Mouse (Mus musculus) heart, postnatal 36 days (tissue): ENCODE results near the gene Tmem209. TPM values are rescaled to one million over a fixed set of nuclear protein-coding genes. Genes with fewer than 3 reads are reported as not detected.

ENCODE experiments used
- DNase-seq, 2 experiments: peaks; one replicate each; pipeline ENCODE4 v3.0.0; 2021 to 2022
- intact Hi-C: fragments of 180-260 bp; cut with DNase I; formaldehyde crosslinking; loops from one replicate; pipeline ENCODE4 v1.15.1; 2025
- total RNA-seq, 2 experiments: library from RNA; stranded (reverse); gene quantifications; 2 replicates each; pipeline ENCODE4 v1.2.3; 2021

Tmem209 gene
- total RNA-seq, 2 experiments from 2014 or later, result 8.3 to 8.4 TPM

GRCm38 (mm10) chr6:30469370-30469769 is 40.2 kb downstream of the Tmem209 start:
- intact Hi-C loops, result no loop called here
- DNase-seq, result no peak

GRCm38 (mm10) chr6:30468684-30469083 is 40.9 kb downstream of the Tmem209 start:
- DNase-seq, result peak in 1 of 2 experiments; percentile 23

GRCm38 (mm10) chr6:30468058-30468457 is 41.5 kb downstream of the Tmem209 start:
- DNase-seq, result no peak
- intact Hi-C loops, result no loop called here

More at GRCm38 (mm10) chr6:30468684-30469083, 40.9 kb downstream of the Tmem209 start:
- intact Hi-C loops, result no loop called here

GRCm38 (mm10) chr6:30465586-30465985 is 44.0 kb downstream of the Tmem209 start:
- intact Hi-C loops, result no loop called here

GRCm38 (mm10) chr6:30462822-30463221 is 46.8 kb downstream of the Tmem209 start:
- no peak for DNase-seq
- intact Hi-C loops, result loop anchor here (5.0 kb wide), 1 partner anchor 519 kb away; no protein-coding TSS in a partner anchor

More at GRCm38 (mm10) chr6:30465586-30465985, 44.0 kb downstream of the Tmem209 start:
- no peak for DNase-seq

- intact Hi-C loops, result loop anchor here (5.0 kb wide), 1 partner anchor 520 kb away; no protein-coding TSS in a partner anchor
- DNase-seq, result no peak
Measured at GRCm38 (mm10) chr6:30461755-30462344, 47.7 kb downstream of the Tmem209 start.

GRCm38 (mm10) chr6:30460750-30461446 is 48.7 kb downstream of the Tmem209 start:
- intact Hi-C loops, result loop anchor here (1.0 to 5.0 kb wide), 2 partner anchors 58 to 521 kb away; no protein-coding TSS in a partner anchor

GRCm38 (mm10) chr6:30459811-30460749 is 49.5 kb downstream of the Tmem209 start:
- peak; percentile 79 to 86 for DNase-seq
- intact Hi-C loops, result loop anchor here (1.0 to 5.0 kb wide), 2 partner anchors 57 to 522 kb away; no protein-coding TSS in a partner anchor

More at GRCm38 (mm10) chr6:30460750-30461446, 48.7 kb downstream of the Tmem209 start:
- DNase-seq, result peak; percentile 15 to 23

GRCm38 (mm10) chr6:30459056-30459747 is 50.4 kb downstream of the Tmem209 start:
- intact Hi-C loops, result no loop called here
- peak in 1 of 2 experiments; percentile 22 for DNase-seq

GRCm38 (mm10) chr6:30458626-30459025 is 51.0 kb downstream of the Tmem209 start:
- DNase-seq, result no peak
- intact Hi-C loops, result no loop called here

- intact Hi-C loops, result no loop called here
Measured at GRCm38 (mm10) chr6:30456991-30457390, 52.6 kb downstream of the Tmem209 start.

GRCm38 (mm10) chr6:30439576-30439975 is 70.0 kb downstream of the Tmem209 start:
- intact Hi-C loops, result no loop called here
- no peak for DNase-seq

More at GRCm38 (mm10) chr6:30456991-30457390, 52.6 kb downstream of the Tmem209 start:
- no peak for DNase-seq

GRCm38 (mm10) chr6:30437054-30437453 is 72.5 kb downstream of the Tmem209 start:
- intact Hi-C loops, result no loop called here
- DNase-seq, result no peak

GRCm38 (mm10) chr6:30436476-30436875 is 73.1 kb downstream of the Tmem209 start:
- intact Hi-C loops, result no loop called here

GRCm38 (mm10) chr6:30432461-30433192 is 77.0 kb downstream of the Tmem209 start:
- intact Hi-C loops, result no loop called here
- DNase-seq, result no peak

More at GRCm38 (mm10) chr6:30436476-30436875, 73.1 kb downstream of the Tmem209 start:
- DNase-seq, result peak; percentile 20 to 34
